Mouse (Mus musculus) thymus, postnatal 0 days (tissue): ENCODE measurements around the gene Tusc2. TPM values are rescaled to one million over a fixed set of nuclear protein-coding genes. Genes with fewer than 3 reads are reported as not detected.
"Not testable (repeated sequence)": the region's sequence is repeated elsewhere in the genome, so short reads cannot be mapped to it uniquely, and the experiment has no call there.

Source experiments
- DNase-seq: peaks from one replicate; pipeline ENCODE4 v3.0.0-alpha.2; 2015; ENCODE audit warnings: low spot score
- polyA plus RNA-seq: library from polyadenylated mRNA; unstranded; fragments of >200 nt; fragmentation: Nextera tagmentation; extraction: Ambion mirVana; gene quantifications from 2 replicates; pipeline ENCODE4 v1.2.1, GENCODE M21; 2015

The Tusc2 gene
- polyA plus RNA-seq, 1 experiment from 2014 or later: 56.7 TPM

- no peak for DNase-seq
Measured at GRCm38 (mm10) chr9:107567702-107568319, 4.8 kb downstream of the Tusc2 start, which contains the start of gene Hyal2. Gene Hyal2 (plus strand): TSS chr9:107567945.

- peak; percentile 84 for DNase-seq
Measured at GRCm38 (mm10) chr9:107568331-107569261, 5.5 kb downstream of the Tusc2 start.

GRCm38 (mm10) chr9:107569270-107569669, 6.2 kb downstream of the Tusc2 start:
- DNase-seq: no peak

GRCm38 (mm10) chr9:107570016-107570415, 7.0 kb downstream of the Tusc2 start:
- no peak for DNase-seq

- no peak for DNase-seq
Measured at GRCm38 (mm10) chr9:107570845-107571244, 7.8 kb downstream of the Tusc2 start.

- DNase-seq: no peak
Measured at GRCm38 (mm10) chr9:107571534-107572326, 8.7 kb downstream of the Tusc2 start.

GRCm38 (mm10) chr9:107572327-107572662, 9.2 kb downstream of the Tusc2 start:
- no peak for DNase-seq

- DNase-seq: not testable (repeated sequence)
Measured at GRCm38 (mm10) chr9:107573774-107574173, 10.7 kb downstream of the Tusc2 start.

- DNase-seq: no peak
Measured at GRCm38 (mm10) chr9:107575579-107576356, 12.7 kb downstream of the Tusc2 start.

GRCm38 (mm10) chr9:107576357-107577107, 13.5 kb downstream of the Tusc2 start, which contains the start of gene Hyal1:
Gene Hyal1 (plus strand): TSS chr9:107576927.
- no peak for DNase-seq

GRCm38 (mm10) chr9:107577871-107578270, 14.8 kb downstream of the Tusc2 start:
- no peak for DNase-seq

GRCm38 (mm10) chr9:107578587-107578986, 15.5 kb downstream of the Tusc2 start, which contains the start of gene Naa80:
Gene Naa80 (plus strand): TSS chr9:107578887.
- no peak for DNase-seq

GRCm38 (mm10) chr9:107579023-107579900, 16.2 kb downstream of the Tusc2 start:
- DNase-seq: no peak

GRCm38 (mm10) chr9:107580501-107581317, 17.7 kb downstream of the Tusc2 start, which contains the start of gene Hyal3:
Gene Hyal3 (plus strand): TSS chr9:107580818.
- peak; percentile 88 for DNase-seq

GRCm38 (mm10) chr9:107581584-107581983, 18.5 kb downstream of the Tusc2 start:
- DNase-seq: no peak

- DNase-seq: no peak
Measured at GRCm38 (mm10) chr9:107582509-107583062, 19.5 kb downstream of the Tusc2 start.

GRCm38 (mm10) chr9:107583174-107583573, 20.1 kb downstream of the Tusc2 start:
- DNase-seq: no peak

GRCm38 (mm10) chr9:107586504-107586903, 23.4 kb downstream of the Tusc2 start:
- no peak for DNase-seq
